10 mouse cellular contexts compared by ENCODE assay signal in the genomic region with DNA sequence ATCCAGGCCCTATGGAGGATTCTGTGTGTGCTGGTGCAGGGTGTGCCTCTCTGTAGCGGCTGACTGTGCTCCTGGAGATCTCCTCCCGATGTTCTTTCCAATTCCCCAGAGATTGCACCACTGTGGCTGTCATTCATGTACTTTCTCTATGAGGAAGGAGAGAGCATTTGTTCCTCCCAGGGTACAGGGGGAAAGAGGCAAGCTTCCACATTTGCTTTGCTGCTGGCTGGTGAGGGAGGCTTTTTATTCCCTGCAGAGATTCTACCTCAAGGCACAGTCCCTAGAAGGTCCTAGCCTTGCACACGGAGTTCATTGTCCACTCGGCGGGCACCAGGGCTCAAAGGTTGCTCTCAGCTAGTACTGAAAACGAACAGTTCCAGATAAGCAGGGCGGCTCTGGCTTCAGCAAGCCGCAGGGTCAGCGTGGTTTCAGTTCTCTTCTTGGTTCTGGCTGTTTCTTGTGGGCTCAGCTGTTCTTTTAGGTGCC. TPM values are rescaled to one million over a fixed set of nuclear protein-coding genes. Genes with fewer than 3 reads are reported as not detected.
DNase-seq lines count a peak whose midpoint lies in the region; ATAC-seq lines count a peak whose summit lies in the region.
"Had no signal": no experiment of that assay in that cellular context is flagged by ENCODE, and none has a peak within 500 bp of the region (broad histone marks: within the 10 kb centered on the region; RNA-seq: fewer than 3 reads in every experiment).

No protein-coding gene starts in this region.

- H3K4me2 ChIP-seq in hindbrain, embryonic 14.5 days (replicated peaks) = no peak overlapping the region
- H3K4me2 ChIP-seq: limb, embryonic 15.5 days had no signal

- no peaks in the 10 kb centered on the region for H3K4me1 ChIP-seq in hindbrain, embryonic 14.5 days (replicated peaks; ENCODE audit: control insufficient read depth, insufficient read depth, low read length)
- no peaks in the 10 kb centered on the region for H3K4me1 ChIP-seq in forebrain, embryonic 10.5 days
- H3K4me1 ChIP-seq: limb, embryonic 15.5 days had no signal

- H3K4me3 ChIP-seq in macrophage (ENCODE audit: inconsistent target) = peak overlapping the region; percentile 8; the same call in 1 of the 2 replicates
- H3K4me3 ChIP-seq in hindbrain, embryonic 14.5 days (replicated peaks; ENCODE audit: low read length) = no peak overlapping the region
- no peak overlapping the region for H3K4me3 ChIP-seq in forebrain, embryonic 10.5 days
- H3K4me3 ChIP-seq: limb, embryonic 15.5 days had no signal

- ATAC-seq in hindbrain, embryonic 14.5 days (ENCODE audit: low FRiP score) = no peak

- WGBS in macrophage (ENCODE audit: missing documents) = 7% methylated on average over 9 of the region's 9 CpGs
- WGBS in hindbrain, embryonic 14.5 days = 77% methylated on average over 9 of the region's 9 CpGs
- WGBS in forebrain, embryonic 10.5 days = 82% methylated on average over 9 of the region's 9 CpGs

- intact Hi-C loops in left cerebral cortex, postnatal 25 days (cut with DNase I) = no loop called here

- H3K27ac ChIP-seq in macrophage = peak overlapping the region; percentile 92
- no peak overlapping the region for H3K27ac ChIP-seq in hindbrain, embryonic 14.5 days
- no peak overlapping the region for H3K27ac ChIP-seq in forebrain, embryonic 10.5 days
- H3K27ac ChIP-seq: limb, embryonic 15.5 days had no signal

- H3K27me3 ChIP-seq in hindbrain, embryonic 14.5 days (ENCODE audit: control insufficient read depth, insufficient read depth, low read length) = no peaks in the 10 kb centered on the region
- H3K27me3 ChIP-seq in forebrain, embryonic 10.5 days (ENCODE audit: poor library complexity, severe bottlenecking) = no peaks in the 10 kb centered on the region
- H3K27me3 ChIP-seq: limb, embryonic 15.5 days had no signal

- no peak overlapping the region for H3K9ac ChIP-seq in hindbrain, embryonic 14.5 days
- H3K9ac ChIP-seq: limb, embryonic 15.5 days had no signal

- H3K9me3 ChIP-seq in hindbrain, embryonic 14.5 days (ENCODE audit: control insufficient read depth, low read length) = no peaks in the 10 kb centered on the region
- H3K9me3 ChIP-seq in forebrain, embryonic 10.5 days = no peaks in the 10 kb centered on the region
- H3K9me3 ChIP-seq: G1E; limb, embryonic 15.5 days had no signal

- no peaks in the 10 kb centered on the region for H3K36me3 ChIP-seq in macrophage (ENCODE audit: inconsistent target)
- H3K36me3 ChIP-seq in hindbrain, embryonic 14.5 days (replicated peaks; ENCODE audit: control insufficient read depth, insufficient read depth) = no peaks in the 10 kb centered on the region
- H3K36me3 ChIP-seq in forebrain, embryonic 10.5 days (replicated peaks) = no peaks in the 10 kb centered on the region
- H3K36me3 ChIP-seq: G1E; limb, embryonic 15.5 days had no signal

- no peaks in the 10 kb centered on the region for H3K79me2 ChIP-seq in macrophage (ENCODE audit: inconsistent target)

- DNase-seq in left cerebral cortex, postnatal 25 days (ENCODE audit: low spot score in 2 of 2) = peak; percentile 17 to 20
- DNase-seq in left cerebral cortex, adult 18-20 months (ENCODE audit: low spot score in 2 of 2) = no peak
- DNase-seq in heart, adult 8-10 months (ENCODE audit: low spot score) = peak; percentile 71
- DNase-seq in kidney, postnatal 36 days = peak; percentile 84 to 90
- DNase-seq in retina, embryonic 14.5 days (ENCODE audit: low spot score) = no peak
- no peak for DNase-seq in hindbrain, embryonic 14.5 days (ENCODE audit: low spot score)
- DNase-seq in forebrain, embryonic 10.5 days (ENCODE audit: extremely low spot score, low spot score) = no peak

RNA-seq across cellular contexts. Expression of a gene that starts 28.5 kb away (rescaled TPM):
- 1 to 10 TPM; 1.3 to 3.0 TPM for total RNA-seq in left cerebral cortex, postnatal 25 days (2021)
- total RNA-seq in left cerebral cortex, adult 18-20 months (2021) = 1 to 10 TPM; 1.5 to 1.6 TPM
- total RNA-seq in heart, adult 8-10 months (2022) = 10 to 100 TPM; 10.4 to 16.8 (median 13.0) TPM
- total RNA-seq in macrophage (2018; cell fraction: chromatin; rRNA removed) = not detected
- under 1 TPM in 19 of 26 experiments, not detected in 7; 0.06 to 0.36 (median 0.19) TPM for total RNA-seq in macrophage (2018; cell fraction: cytosol; rRNA removed)
- total RNA-seq in macrophage (2018; cell fraction: nucleus; rRNA removed) = under 1 TPM in 4 of 26 experiments, not detected in 22; 0.17 to 0.89 (median 0.33) TPM
- polyA plus RNA-seq in macrophage (2018) = 0.11 to 0.95 TPM (median 0.12 TPM) in 3 replicates
- 4.1 and 4.4 TPM in 2 replicates for polyA plus RNA-seq in hindbrain, embryonic 14.5 days (2014; fragmentation: Nextera tagmentation; extraction: Ambion mirVana)
- 0.20 and 0.51 TPM in 2 replicates for polyA plus RNA-seq in forebrain, embryonic 10.5 days (2016; fragmentation: Nextera tagmentation; extraction: Ambion mirVana)
- polyA plus RNA-seq: G1E had no signal

RNA-seq across cellular contexts. Expression of a gene that starts 47.3 kb away (rescaled TPM):
- total RNA-seq in left cerebral cortex, postnatal 25 days (2021) = 10 to 100 TPM; 70.9 to 82.1 TPM
- 10 to 100 TPM; 76.2 to 85.0 TPM for total RNA-seq in left cerebral cortex, adult 18-20 months (2021)
- total RNA-seq in heart, adult 8-10 months (2022) = 10 to 100 TPM; 36.4 to 44.5 (median 39.8) TPM
- total RNA-seq in macrophage (2018; cell fraction: chromatin; rRNA removed) = 100 to 1,000 TPM in 8 of 26 experiments, 10 to 100 TPM in 18; 31.4 to 143 (median 83.4) TPM
- 10 to 100 TPM; 29.4 to 73.9 (median 47.1) TPM for total RNA-seq in macrophage (2018; cell fraction: cytosol; rRNA removed)
- total RNA-seq in macrophage (2018; cell fraction: nucleus; rRNA removed) = 100 to 1,000 TPM in 5 of 26 experiments, 10 to 100 TPM in 21; 28.2 to 126 (median 70.2) TPM
- 27.9 to 56.7 TPM (median 33.9 TPM) in 3 replicates for polyA plus RNA-seq in macrophage (2018)
- 41.4 and 45.6 TPM in 2 replicates for polyA plus RNA-seq in hindbrain, embryonic 14.5 days (2014; fragmentation: Nextera tagmentation; extraction: Ambion mirVana)
- polyA plus RNA-seq in forebrain, embryonic 10.5 days (2016; fragmentation: Nextera tagmentation; extraction: Ambion mirVana) = 25.0 and 26.3 TPM in 2 replicates

Comparison
In these comparisons a context has a peak if more than half of its experiments do, and no peak if none do; other contexts are left out.
1. DNase-seq: peak in left cerebral cortex, postnatal 25 days (2 of 2), heart, adult 8-10 months (single experiment) and kidney, postnatal 36 days (2 of 2); none in left cerebral cortex, adult 18-20 months (0 of 2), retina, embryonic 14.5 days (single experiment), hindbrain, embryonic 14.5 days (single experiment) and forebrain, embryonic 10.5 days (single experiment).